Mouse (Mus musculus): ENCODE measurements at regions not wholly inside any gene's neighbourhood (a gene's known extent, or its start where the extent isn't known, plus 50 kb on each side); places are given as distances from the start of the nearest gene placed in this dataset.

- TF ChIP-seq CTCF (conservative IDR thresholded peaks at IDR 0.05; ENCODE audit: insufficient read depth, insufficient read length, low read depth, low read length) (no peak), POLR2A (IDR thresholded peaks at IDR 0.05; ENCODE audit: low read depth, low read length) (no peak)
These were observed 62.1 kb downstream of the Foxa2 start for GRCm38 (mm10) chr2:147984547-147985260.
